Mouse (Mus musculus) ovary, postnatal 14 days (tissue): ENCODE data around the gene Cish.
A peak's percentile ranks its signal among the peaks of the same experiment; 100 is the strongest.

Experiments used
- DNase-seq: peaks from one replicate; pipeline ENCODE4 v3.0.0; 2022; ENCODE audit warnings: low spot score

Cish gene

GRCm38 (mm10) chr9:107277603-107278002 is 18.2 kb upstream of the Cish start:
- no peak for DNase-seq

GRCm38 (mm10) chr9:107278126-107278525 is 17.7 kb upstream of the Cish start:
- no peak for DNase-seq

GRCm38 (mm10) chr9:107278527-107279377 is 17.1 kb upstream of the Cish start:
- no peak for DNase-seq

GRCm38 (mm10) chr9:107279378-107280321 is 16.2 kb upstream of the Cish start:
- no peak for DNase-seq

- DNase-seq = no peak
Observed at GRCm38 (mm10) chr9:107280322-107281027, 15.4 kb upstream of the Cish start.

GRCm38 (mm10) chr9:107281241-107281987 is 14.4 kb upstream of the Cish start:
- DNase-seq = no peak

GRCm38 (mm10) chr9:107282951-107283350 is 12.9 kb upstream of the Cish start:
- DNase-seq = no peak

GRCm38 (mm10) chr9:107285009-107285408 is 10.8 kb upstream of the Cish start:
- DNase-seq = no peak

- no peak for DNase-seq
Observed at GRCm38 (mm10) chr9:107287294-107287693, 8.5 kb upstream of the Cish start.

- DNase-seq = no peak
Observed at GRCm38 (mm10) chr9:107288105-107288650, 7.6 kb upstream of the Cish start.

GRCm38 (mm10) chr9:107288711-107289110 is 7.1 kb upstream of the Cish start:
- DNase-seq = no peak

- DNase-seq = peak; percentile 72
Observed at GRCm38 (mm10) chr9:107289211-107290076, 6.4 kb upstream of the Cish start, which contains the start of gene Mapkapk3. Gene Mapkapk3, minus strand, starts transcription at chr9:107289877.

- peak; percentile 93 for DNase-seq
Observed at GRCm38 (mm10) chr9:107290897-107291296, 4.9 kb upstream of the Cish start.

- DNase-seq = peak; percentile 81
Observed at GRCm38 (mm10) chr9:107294249-107294648, 1.6 kb upstream of the Cish start.

GRCm38 (mm10) chr9:107295616-107296015 is 210 bp upstream of the Cish start:
- no peak for DNase-seq

GRCm38 (mm10) chr9:107296041-107296440 is 215 bp downstream of the Cish start:
- no peak for DNase-seq

- DNase-seq = peak; percentile 95
Observed at GRCm38 (mm10) chr9:107296501-107296965, 707 bp downstream of the Cish start.

- no peak for DNase-seq
Observed at GRCm38 (mm10) chr9:107297059-107297458, 1.2 kb downstream of the Cish start.

GRCm38 (mm10) chr9:107297658-107298057 is 1.8 kb downstream of the Cish start:
- no peak for DNase-seq
